Mouse (Mus musculus) kidney, embryonic 14.5 days (tissue): Measurements from ENCODE around the gene Zfp386. TPM values are rescaled to one million over a fixed set of nuclear protein-coding genes. Genes with fewer than 3 reads are reported as not detected.

ENCODE experiments used
- ATAC-seq: fragments of 200-750 bp; cut with Nextera tagmentation; 2 replicates; pipeline ENCODE4 v1.8.0; 2017; ENCODE audit warnings: moderate number of reproducible peaks, mild to moderate bottlenecking, moderate TSS enrichment, moderate library complexity; ENCODE audit not compliant: low FRiP score, low TSS enrichment
- H3K27ac ChIP-seq: fragments of 300-500 bp; sonication (generic); 2 replicates; pipeline ENCODE4 v1.5.1; 2014; ENCODE audit warnings: low read depth, mild to moderate bottlenecking, low read length, moderate library complexity, mixed read lengths
- H3K27me3 ChIP-seq: fragments of 300-500 bp; sonication (generic); 2 replicates; pipeline ENCODE4 v1.6.1; 2014; ENCODE audit warnings: mild to moderate bottlenecking, low read length; ENCODE audit not compliant: control insufficient read depth, insufficient read depth
- H3K36me3 ChIP-seq: fragments of 300-500 bp; sonication (generic); 2 replicates; pipeline ENCODE4 v1.6.1; 2014; ENCODE audit warnings: low read length, mixed read lengths; ENCODE audit not compliant: control insufficient read depth, insufficient read depth
- H3K4me1 ChIP-seq: fragments of 300-500 bp; sonication (generic); 2 replicates; pipeline ENCODE4 v1.6.1; 2014; ENCODE audit warnings: low read length, mixed read lengths; ENCODE audit not compliant: control insufficient read depth, insufficient read depth
- H3K4me2 ChIP-seq: fragments of 300-500 bp; sonication (generic); replicated peaks from 2 replicates; pipeline ENCODE4 v1.6.1; 2014; ENCODE audit warnings: low read depth, mild to moderate bottlenecking, low read length
- H3K4me3 ChIP-seq: fragments of 300-500 bp; sonication (generic); 2 replicates; pipeline ENCODE4 v1.5.1; 2014; ENCODE audit warnings: mild to moderate bottlenecking, low read length
- H3K9ac ChIP-seq: fragments of 300-500 bp; sonication (generic); 2 replicates; pipeline ENCODE4 v1.6.1; 2014; ENCODE audit warnings: low read depth, mild to moderate bottlenecking, low read length, moderate library complexity
- H3K9me3 ChIP-seq: fragments of 300-500 bp; sonication (generic); 2 replicates; pipeline ENCODE4 v1.6.1; 2016; ENCODE audit warnings: low read length; ENCODE audit not compliant: control insufficient read depth
- WGBS: fragments of 180-500 bp; shearing (Covaris S2); extraction: QIAGEN DNeasy Blood & Tissue Kit; methylation state at CpG from one replicate; pipeline ENCODE4 v1.1.7; 2014; 5-methylcytosine and 5-hydroxymethylcytosine counted together
- polyA plus RNA-seq: library from polyadenylated mRNA; unstranded; fragments of >200 nt; fragmentation: Nextera tagmentation; extraction: Ambion mirVana; gene quantifications from 2 replicates; pipeline ENCODE4 v1.2.1, GENCODE M21; 2014

The Zfp386 gene
- polyA plus RNA-seq, 1 experiment from 2014 or later, result 54.0 TPM

- 74% methylated on average over 6 of the region's 6 CpGs for WGBS
- Histone ChIP-seq H3K27me3 (peaks cover 6% of the 10 kb centered on the region; the same call in 1 of the 2 replicates), H3K36me3 (no peaks in the 10 kb centered on the region), H3K9ac (no peak overlapping the region), H3K4me1 (no peaks in the 10 kb centered on the region), H3K4me3 (no peak overlapping the region), H3K4me2 (no peak overlapping the region), H3K9me3 (no peaks in the 10 kb centered on the region), H3K27ac (no peak overlapping the region)
- ATAC-seq, result no peak
These were observed 35.6 kb downstream of the Zfp386 start for GRCm38 (mm10) chr12:116083125-116083524.

GRCm38 (mm10) chr12:116084294-116084693, 36.8 kb downstream of the Zfp386 start:
- Histone ChIP-seq H3K9ac (no peak overlapping the region), H3K9me3 (no peaks in the 10 kb centered on the region), H3K4me1 (no peaks in the 10 kb centered on the region), H3K4me3 (no peak overlapping the region), H3K36me3 (no peaks in the 10 kb centered on the region), H3K27ac (no peak overlapping the region), H3K4me2 (no peak overlapping the region), H3K27me3 (no peaks in the 10 kb centered on the region)
- WGBS, result 72% methylated on average over 2 of the region's 2 CpGs
- ATAC-seq, result no peak

- WGBS, result 81% methylated on average over 5 of the region's 5 CpGs
- no peak overlapping the region for H3K4me3 ChIP-seq
- no peak overlapping the region for H3K27ac ChIP-seq
- no peak overlapping the region for H3K9ac ChIP-seq
- H3K27me3 ChIP-seq, result no peaks in the 10 kb centered on the region
- no peak overlapping the region for H3K4me2 ChIP-seq
- H3K36me3 ChIP-seq, result no peaks in the 10 kb centered on the region
- H3K9me3 ChIP-seq, result no peaks in the 10 kb centered on the region
- H3K4me1 ChIP-seq, result no peaks in the 10 kb centered on the region
- ATAC-seq, result no peak
These were observed 39.6 kb downstream of the Zfp386 start for GRCm38 (mm10) chr12:116086951-116087600.

GRCm38 (mm10) chr12:116089836-116090235, 42.3 kb downstream of the Zfp386 start:
- WGBS, result 86% methylated on average over 3 of the region's 3 CpGs
- Histone ChIP-seq H3K4me2 (no peak overlapping the region), H3K27me3 (no peaks in the 10 kb centered on the region)

GRCm38 (mm10) chr12:116094765-116095555, 47.4 kb downstream of the Zfp386 start:
- whole genome bisulfite sequencing, result 87% methylated on average over 14 of the region's 14 CpGs

More at GRCm38 (mm10) chr12:116089836-116090235, 42.3 kb downstream of the Zfp386 start:
- no peak for ATAC-seq
- H3K36me3 ChIP-seq, result no peaks in the 10 kb centered on the region
- H3K4me3 ChIP-seq, result no peak overlapping the region
- H3K4me1 ChIP-seq, result no peaks in the 10 kb centered on the region
- H3K9me3 ChIP-seq, result no peaks in the 10 kb centered on the region
- H3K27ac ChIP-seq, result no peak overlapping the region
- no peak overlapping the region for H3K9ac ChIP-seq

GRCm38 (mm10) chr12:116096361-116096904, 48.9 kb downstream of the Zfp386 start:
- Histone ChIP-seq H3K9ac (no peak overlapping the region), H3K27ac (no peak overlapping the region), H3K27me3 (no peaks in the 10 kb centered on the region), H3K4me1 (no peaks in the 10 kb centered on the region), H3K4me3 (no peak overlapping the region), H3K36me3 (no peaks in the 10 kb centered on the region), H3K4me2 (no peak overlapping the region), H3K9me3 (no peaks in the 10 kb centered on the region)
- ATAC-seq, result no peak
- WGBS, result 66% methylated on average over 3 of the region's 3 CpGs

More at GRCm38 (mm10) chr12:116094765-116095555, 47.4 kb downstream of the Zfp386 start:
- H3K27me3 ChIP-seq, result no peaks in the 10 kb centered on the region
- no peaks in the 10 kb centered on the region for H3K36me3 ChIP-seq
- no peaks in the 10 kb centered on the region for H3K4me1 ChIP-seq
- H3K4me3 ChIP-seq, result no peak overlapping the region
- H3K4me2 ChIP-seq, result no peak overlapping the region
- no peak overlapping the region for H3K27ac ChIP-seq
- ATAC-seq, result no peak
- H3K9ac ChIP-seq, result no peak overlapping the region
- H3K9me3 ChIP-seq, result no peaks in the 10 kb centered on the region

- Histone ChIP-seq H3K4me3 (no peak overlapping the region), H3K9ac (no peak overlapping the region), H3K27ac (no peak overlapping the region), H3K36me3 (no peaks in the 10 kb centered on the region), H3K9me3 (no peaks in the 10 kb centered on the region), H3K4me2 (no peak overlapping the region), H3K4me1 (no peaks in the 10 kb centered on the region), H3K27me3 (no peaks in the 10 kb centered on the region)
- ATAC-seq, result no peak
- 91% methylated on average over 8 of the region's 8 CpGs for WGBS
These were observed 49.6 kb downstream of the Zfp386 start for GRCm38 (mm10) chr12:116097166-116097565.

- Histone ChIP-seq H3K27ac (no peak overlapping the region), H3K4me2 (no peak overlapping the region), H3K27me3 (no peaks in the 10 kb centered on the region), H3K4me3 (no peak overlapping the region), H3K9ac (no peak overlapping the region), H3K36me3 (no peaks in the 10 kb centered on the region), H3K4me1 (no peaks in the 10 kb centered on the region), H3K9me3 (no peaks in the 10 kb centered on the region)
- no peak for ATAC-seq
- 90% methylated on average over 2 of the region's 2 CpGs for WGBS
These were observed 54.4 kb downstream of the Zfp386 start for GRCm38 (mm10) chr12:116101945-116102344.
